Mouse (Mus musculus): Measurements from ENCODE around the gene Fgfr2.

Fgfr2 gene

DNA sequence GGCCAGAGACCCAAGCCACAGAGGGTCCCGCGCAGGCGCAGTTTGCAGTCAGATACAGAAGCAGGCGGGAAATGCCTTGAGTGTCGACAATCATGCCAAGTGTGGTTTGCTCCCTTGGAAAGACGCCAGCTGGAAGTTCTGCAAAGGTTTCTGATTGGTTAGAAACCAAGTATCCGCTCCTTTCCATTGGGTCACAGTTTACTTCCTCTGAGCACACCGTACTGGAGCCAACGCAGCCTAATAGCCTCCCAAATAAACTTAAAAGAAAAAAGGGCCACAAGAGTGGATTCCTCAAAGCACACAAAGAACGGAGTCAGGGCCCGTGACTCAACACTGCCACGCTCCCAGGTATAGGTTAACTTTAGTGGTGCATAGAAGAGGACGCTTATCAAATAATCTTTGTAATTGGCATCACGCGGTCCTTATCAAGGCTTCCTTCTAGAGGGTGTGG lies 2797.1 kb downstream of the Fgfr2 start:
- H3K9me3 ChIP-seq (ENCODE audit: low read length): peaks cover 5% of the 10 kb centered on the region
- TF ChIP-seq CTCF (conservative IDR thresholded peaks at IDR 0.05; ENCODE audit: low read length): no peak
- no peak for TF ChIP-seq NANOG (IDR thresholded peaks at IDR 0.05; ENCODE audit: borderline replicate concordance, low read length)
- no peak for TF ChIP-seq POU5F1 (IDR thresholded peaks at IDR 0.05; ENCODE audit: borderline replicate concordance, low read length)
- no peaks in the 10 kb centered on the region for H3K36me3 ChIP-seq (ENCODE audit: insufficient read depth, low read length)
- H3K4me3 ChIP-seq (replicated peaks; ENCODE audit: low read length): no peak overlapping the region
- peaks cover 35% of the 10 kb centered on the region for H3K27me3 ChIP-seq (ENCODE audit: insufficient read depth, low read length)
- H3K4me1 ChIP-seq (replicated peaks; ENCODE audit: low read depth, low read length): peaks cover 12% of the 10 kb centered on the region; the same call in 1 of the 2 replicates

GRCm38 (mm10) chr7:130324716-130325401 lies 2798.3 kb downstream of the Fgfr2 start:
- TF ChIP-seq NANOG (IDR thresholded peaks at IDR 0.05; ENCODE audit: borderline replicate concordance, low read length) (no peak), CTCF (conservative IDR thresholded peaks at IDR 0.05; ENCODE audit: low read length) (no peak), POU5F1 (IDR thresholded peaks at IDR 0.05; ENCODE audit: borderline replicate concordance, low read length) (no peak)
- no peaks in the 10 kb centered on the region for H3K36me3 ChIP-seq (ENCODE audit: insufficient read depth, low read length)
- H3K27me3 ChIP-seq (ENCODE audit: insufficient read depth, low read length): peaks cover 37% of the 10 kb centered on the region
- H3K9me3 ChIP-seq (ENCODE audit: low read length): peaks cover 5% of the 10 kb centered on the region
- peaks cover 12% of the 10 kb centered on the region; the same call in 1 of the 2 replicates for H3K4me1 ChIP-seq (replicated peaks; ENCODE audit: low read depth, low read length)
- no peak overlapping the region for H3K4me3 ChIP-seq (replicated peaks; ENCODE audit: low read length)

- TF ChIP-seq NANOG (IDR thresholded peaks at IDR 0.05; ENCODE audit: borderline replicate concordance, low read length) (no peak), POU5F1 (IDR thresholded peaks at IDR 0.05; ENCODE audit: borderline replicate concordance, low read length) (no peak), CTCF (conservative IDR thresholded peaks at IDR 0.05; ENCODE audit: low read length) (no peak)
- peaks cover 12% of the 10 kb centered on the region; the same call in 1 of the 2 replicates for H3K4me1 ChIP-seq (replicated peaks; ENCODE audit: low read depth, low read length)
Measured at GRCm38 (mm10) chr7:130323766-130324165, 2799.4 kb downstream of the Fgfr2 start.

DNA sequence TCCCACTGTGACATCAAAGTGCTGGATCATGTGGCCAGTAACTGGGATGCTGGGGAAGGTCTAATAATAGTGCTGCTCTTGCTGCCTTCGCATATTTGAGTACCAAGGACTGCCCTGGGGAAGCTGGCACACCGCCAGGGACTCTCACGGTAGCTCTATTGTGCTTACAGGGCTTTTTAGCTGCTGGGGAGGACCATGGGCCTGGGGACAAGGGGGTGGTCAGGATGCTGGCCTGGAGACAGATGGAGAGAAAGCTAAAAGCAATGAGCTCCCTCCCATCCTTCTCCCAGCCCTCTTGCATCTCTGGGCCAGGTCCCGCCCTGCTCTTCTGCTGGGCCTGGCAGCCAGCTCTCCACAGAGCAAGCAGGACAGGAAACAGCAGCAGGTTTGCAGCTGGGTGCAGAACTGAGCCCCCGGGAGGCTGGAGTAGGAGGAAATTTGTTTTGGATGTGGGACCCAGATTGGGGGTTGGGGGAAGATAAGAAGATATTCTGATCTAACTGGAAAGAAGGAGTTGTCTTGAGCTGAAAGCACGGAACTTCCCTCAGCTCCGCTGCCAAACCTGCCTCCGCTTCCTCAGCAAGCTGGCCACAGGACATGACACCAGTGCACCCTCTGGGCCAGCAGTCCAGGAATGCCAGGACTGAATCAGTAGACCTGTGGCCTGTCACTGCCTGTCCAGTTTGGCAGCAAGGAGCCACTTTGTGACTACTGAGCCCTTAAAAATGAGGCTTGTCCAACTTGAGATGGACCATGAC lies 2803.2 kb downstream of the Fgfr2 start:
- TF ChIP-seq CTCF (conservative IDR thresholded peaks at IDR 0.05; ENCODE audit: low read length) (no peak), NANOG (IDR thresholded peaks at IDR 0.05; ENCODE audit: borderline replicate concordance, low read length) (no peak), POU5F1 (IDR thresholded peaks at IDR 0.05; ENCODE audit: borderline replicate concordance, low read length) (no peak)
- Histone ChIP-seq H3K4me1 (replicated peaks; ENCODE audit: low read depth, low read length) (0 out of 2 replicates have a peak, but pooled peaks cover 6% of the 10 kb centered on the region), H3K36me3 (ENCODE audit: insufficient read depth, low read length) (no peaks in the 10 kb centered on the region), H3K27me3 (ENCODE audit: insufficient read depth, low read length) (peaks cover 18% of the 10 kb centered on the region), H3K4me3 (replicated peaks; ENCODE audit: low read length) (no peak overlapping the region), H3K9me3 (ENCODE audit: low read length) (peaks cover 5% of the 10 kb centered on the region)

More at GRCm38 (mm10) chr7:130323766-130324165, 2799.4 kb downstream of the Fgfr2 start:
- peaks cover 38% of the 10 kb centered on the region for H3K27me3 ChIP-seq (ENCODE audit: insufficient read depth, low read length)
- H3K36me3 ChIP-seq (ENCODE audit: insufficient read depth, low read length): no peaks in the 10 kb centered on the region
- no peak overlapping the region for H3K4me3 ChIP-seq (replicated peaks; ENCODE audit: low read length)
- peaks cover 5% of the 10 kb centered on the region for H3K9me3 ChIP-seq (ENCODE audit: low read length)

GRCm38 (mm10) chr7:130316294-130316693 lies 2806.9 kb downstream of the Fgfr2 start:
- Histone ChIP-seq H3K27me3 (ENCODE audit: insufficient read depth, low read length) (peaks cover 18% of the 10 kb centered on the region), H3K4me1 (replicated peaks; ENCODE audit: low read depth, low read length) (no peaks in the 10 kb centered on the region), H3K36me3 (ENCODE audit: insufficient read depth, low read length) (no peaks in the 10 kb centered on the region), H3K4me3 (replicated peaks; ENCODE audit: low read length) (no peak overlapping the region), H3K9me3 (ENCODE audit: low read length) (no peaks in the 10 kb centered on the region)
- TF ChIP-seq NANOG (IDR thresholded peaks at IDR 0.05; ENCODE audit: borderline replicate concordance, low read length): no peak
- TF ChIP-seq POU5F1 (IDR thresholded peaks at IDR 0.05; ENCODE audit: borderline replicate concordance, low read length): no peak
- no peak for TF ChIP-seq CTCF (conservative IDR thresholded peaks at IDR 0.05; ENCODE audit: low read length)

GRCm38 (mm10) chr7:130315221-130315620 lies 2807.9 kb downstream of the Fgfr2 start:
- Histone ChIP-seq H3K4me1 (replicated peaks; ENCODE audit: low read depth, low read length) (no peaks in the 10 kb centered on the region), H3K4me3 (replicated peaks; ENCODE audit: low read length) (no peak overlapping the region), H3K27me3 (ENCODE audit: insufficient read depth, low read length) (peaks cover 18% of the 10 kb centered on the region), H3K36me3 (ENCODE audit: insufficient read depth, low read length) (no peaks in the 10 kb centered on the region), H3K9me3 (ENCODE audit: low read length) (no peaks in the 10 kb centered on the region)
- TF ChIP-seq NANOG (IDR thresholded peaks at IDR 0.05; ENCODE audit: borderline replicate concordance, low read length): no peak
- TF ChIP-seq CTCF (conservative IDR thresholded peaks at IDR 0.05; ENCODE audit: low read length): no peak
- TF ChIP-seq POU5F1 (IDR thresholded peaks at IDR 0.05; ENCODE audit: borderline replicate concordance, low read length): no peak

DNA sequence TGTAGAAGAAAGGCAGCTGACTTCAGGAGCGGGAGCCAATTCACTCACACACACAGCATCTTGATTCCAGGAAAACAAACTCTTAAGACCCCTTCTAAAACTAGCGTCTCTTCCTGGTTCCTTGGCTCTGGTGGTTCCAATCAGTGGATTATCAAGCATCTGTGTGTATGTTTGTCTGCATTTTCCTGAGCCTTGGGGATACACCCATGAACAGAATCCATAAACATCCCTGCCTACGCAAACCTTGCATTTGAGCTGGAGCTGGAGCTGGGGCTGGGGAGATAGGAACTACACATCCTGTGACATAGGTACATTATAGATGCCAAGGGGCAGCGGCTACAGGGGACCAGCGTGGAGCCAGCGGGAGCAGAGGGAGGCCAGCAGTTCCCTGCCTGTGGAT lies 2808.5 kb downstream of the Fgfr2 start:
- TF ChIP-seq POU5F1 (IDR thresholded peaks at IDR 0.05; ENCODE audit: borderline replicate concordance, low read length): no peak
- no peak for TF ChIP-seq CTCF (conservative IDR thresholded peaks at IDR 0.05; ENCODE audit: low read length)
- TF ChIP-seq NANOG (IDR thresholded peaks at IDR 0.05; ENCODE audit: borderline replicate concordance, low read length): no peak
- Histone ChIP-seq H3K4me1 (replicated peaks; ENCODE audit: low read depth, low read length) (no peaks in the 10 kb centered on the region), H3K36me3 (ENCODE audit: insufficient read depth, low read length) (no peaks in the 10 kb centered on the region), H3K27me3 (ENCODE audit: insufficient read depth, low read length) (peaks cover 15% of the 10 kb centered on the region), H3K9me3 (ENCODE audit: low read length) (no peaks in the 10 kb centered on the region), H3K4me3 (replicated peaks; ENCODE audit: low read length) (no peak overlapping the region)

DNA sequence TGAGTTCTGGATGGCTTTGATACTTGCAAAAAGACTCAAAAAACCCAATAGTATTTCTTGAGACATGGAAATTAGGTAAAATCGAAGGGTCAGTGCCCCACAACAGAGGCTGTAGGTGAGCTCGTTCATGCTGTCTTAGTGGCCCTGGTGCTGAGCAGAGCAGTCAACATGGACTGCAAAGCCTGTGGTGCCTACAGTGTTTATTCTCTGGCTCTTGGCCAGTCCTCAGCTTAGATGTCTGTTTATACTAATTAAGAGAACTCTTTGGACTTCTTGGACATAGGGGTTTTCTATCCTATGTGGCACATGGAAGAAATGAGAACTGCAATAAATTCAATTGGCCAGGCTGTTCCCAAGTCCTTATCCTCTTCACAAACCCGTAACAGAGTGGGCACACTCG lies 2811.8 kb downstream of the Fgfr2 start:
- no peaks in the 10 kb centered on the region for H3K36me3 ChIP-seq (ENCODE audit: insufficient read depth, low read length)
- H3K4me3 ChIP-seq (replicated peaks; ENCODE audit: low read length): no peak overlapping the region
- TF ChIP-seq NANOG (IDR thresholded peaks at IDR 0.05; ENCODE audit: borderline replicate concordance, low read length): no peak
- TF ChIP-seq POU5F1 (IDR thresholded peaks at IDR 0.05; ENCODE audit: borderline replicate concordance, low read length): no peak
- no peak for TF ChIP-seq CTCF (conservative IDR thresholded peaks at IDR 0.05; ENCODE audit: low read length)
- no peaks in the 10 kb centered on the region for H3K9me3 ChIP-seq (ENCODE audit: low read length)
- H3K27me3 ChIP-seq (ENCODE audit: insufficient read depth, low read length): peaks cover 7% of the 10 kb centered on the region
- H3K4me1 ChIP-seq (replicated peaks; ENCODE audit: low read depth, low read length): no peaks in the 10 kb centered on the region

All from E14TG2a.4 (cell line).